Mouse (Mus musculus) midbrain, embryonic 12.5 days (tissue): Measurements from ENCODE around the gene Card10. TPM values are rescaled to one million over a fixed set of nuclear protein-coding genes. Genes with fewer than 3 reads are reported as not detected.
A peak's percentile ranks its signal among the peaks of the same experiment; 100 is the strongest.

Source experiments
- ATAC-seq: fragments of 200-750 bp; cut with Nextera tagmentation; 2 replicates; pipeline ENCODE4 v1.8.0; 2017; ENCODE audit warnings: low read depth, moderate TSS enrichment, moderate library complexity; ENCODE audit not compliant: low FRiP score
- H3K27ac ChIP-seq: fragments of 300-500 bp; sonication (generic); replicated peaks from 2 replicates; pipeline ENCODE4 v1.5.1; 2016; ENCODE audit warnings: mild to moderate bottlenecking
- H3K27me3 ChIP-seq: fragments of 300-500 bp; sonication (generic); 2 replicates; pipeline ENCODE4 v1.6.1; 2016; ENCODE audit warnings: mild to moderate bottlenecking
- H3K36me3 ChIP-seq: fragments of 300-500 bp; sonication (generic); 2 replicates; pipeline ENCODE4 v1.6.1; 2016
- H3K4me1 ChIP-seq: fragments of 300-500 bp; sonication (generic); 2 replicates; pipeline ENCODE4 v1.6.1; 2016
- H3K4me2 ChIP-seq: fragments of 300-500 bp; sonication (generic); replicated peaks from 2 replicates; pipeline ENCODE4 v1.6.1; 2016; ENCODE audit warnings: mild to moderate bottlenecking, moderate library complexity
- H3K4me3 ChIP-seq: fragments of 300-500 bp; sonication (generic); 2 replicates; pipeline ENCODE4 v1.5.1; 2016; ENCODE audit warnings: mild to moderate bottlenecking
- H3K9ac ChIP-seq: fragments of 300-500 bp; sonication (generic); replicated peaks from 2 replicates; pipeline ENCODE4 v1.6.1; 2016; ENCODE audit warnings: mild to moderate bottlenecking, moderate library complexity
- H3K9me3 ChIP-seq: fragments of 300-500 bp; sonication (generic); 2 replicates; pipeline ENCODE4 v1.6.1; 2016; ENCODE audit warnings: mild to moderate bottlenecking
- WGBS: fragments of 180-500 bp; shearing (Covaris S2); methylation state at CpG from one replicate; pipeline ENCODE4 v1.1.7; 2016; 5-methylcytosine and 5-hydroxymethylcytosine counted together
- polyA plus RNA-seq: library from polyadenylated mRNA; unstranded; fragments of >200 nt; fragmentation: Nextera tagmentation; extraction: Ambion mirVana; gene quantifications from 2 replicates; pipeline ENCODE4 v1.2.1, GENCODE M21; 2016

Card10 gene
- polyA plus RNA-seq, 1 experiment from 2014 or later, result 2.6 TPM

DNA sequence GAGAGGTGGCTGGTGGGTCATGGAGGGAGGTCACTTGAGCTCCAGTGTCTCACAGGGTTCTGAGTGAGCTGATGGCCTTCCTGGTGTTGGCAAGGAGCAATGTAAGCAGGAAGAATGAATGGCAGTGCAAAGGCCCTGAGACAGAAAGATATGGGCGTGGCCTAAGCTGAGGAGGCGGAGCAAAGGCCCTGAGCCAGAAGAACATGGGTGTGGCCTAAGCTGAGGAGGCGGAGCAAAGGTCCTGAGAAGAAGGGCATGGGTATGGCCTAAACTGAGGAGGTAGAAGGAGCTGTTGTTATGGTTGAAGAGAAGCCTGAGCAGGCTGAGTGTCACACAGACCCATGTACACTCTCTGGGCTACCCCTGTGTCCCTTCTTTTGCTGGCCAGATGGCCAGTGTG is 30.7 kb upstream of the Card10 start:
- Histone ChIP-seq H3K4me2 (no peak overlapping the region), H3K9ac (no peak overlapping the region), H3K36me3 (no peaks in the 10 kb centered on the region), H3K27me3 (peaks cover 9% of the 10 kb centered on the region), H3K4me1 (peaks cover 37% of the 10 kb centered on the region), H3K9me3 (0 out of 2 replicates have a peak, but pooled peaks cover 2% of the 10 kb centered on the region), H3K27ac (peak overlapping the region; percentile 77; the same call in 1 of the 2 replicates), H3K4me3 (no peak overlapping the region)
- no peak for ATAC-seq
- WGBS, result 94% methylated on average over 3 of the region's 3 CpGs

DNA sequence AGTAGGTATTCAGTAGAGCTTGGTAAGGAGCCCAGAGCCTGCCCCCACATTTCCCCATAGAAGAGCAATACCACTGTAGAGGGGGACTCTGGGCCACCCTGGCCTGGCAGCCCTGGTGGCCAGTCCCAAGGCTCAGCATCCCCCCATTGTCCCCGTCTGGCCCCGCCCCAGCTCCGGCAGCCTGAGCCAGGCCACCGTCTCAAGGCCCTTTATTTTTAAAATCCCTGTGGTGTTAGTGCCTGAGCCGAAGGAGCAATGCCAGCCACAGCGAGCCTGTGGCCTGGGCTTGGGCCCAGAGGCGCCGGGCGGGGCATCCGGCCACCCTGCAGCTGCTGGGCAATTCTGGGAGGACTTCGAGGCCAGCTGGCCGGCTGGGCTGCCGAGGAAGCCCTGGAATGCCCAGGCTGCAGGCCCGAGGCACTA is 29.9 kb upstream of the Card10 start:
- H3K4me1 ChIP-seq, result peaks cover 37% of the 10 kb centered on the region
- peak; percentile 73; the same call in 1 of the 2 replicates for ATAC-seq
- 10% methylated on average over 14 of the region's 14 CpGs for WGBS

DNA sequence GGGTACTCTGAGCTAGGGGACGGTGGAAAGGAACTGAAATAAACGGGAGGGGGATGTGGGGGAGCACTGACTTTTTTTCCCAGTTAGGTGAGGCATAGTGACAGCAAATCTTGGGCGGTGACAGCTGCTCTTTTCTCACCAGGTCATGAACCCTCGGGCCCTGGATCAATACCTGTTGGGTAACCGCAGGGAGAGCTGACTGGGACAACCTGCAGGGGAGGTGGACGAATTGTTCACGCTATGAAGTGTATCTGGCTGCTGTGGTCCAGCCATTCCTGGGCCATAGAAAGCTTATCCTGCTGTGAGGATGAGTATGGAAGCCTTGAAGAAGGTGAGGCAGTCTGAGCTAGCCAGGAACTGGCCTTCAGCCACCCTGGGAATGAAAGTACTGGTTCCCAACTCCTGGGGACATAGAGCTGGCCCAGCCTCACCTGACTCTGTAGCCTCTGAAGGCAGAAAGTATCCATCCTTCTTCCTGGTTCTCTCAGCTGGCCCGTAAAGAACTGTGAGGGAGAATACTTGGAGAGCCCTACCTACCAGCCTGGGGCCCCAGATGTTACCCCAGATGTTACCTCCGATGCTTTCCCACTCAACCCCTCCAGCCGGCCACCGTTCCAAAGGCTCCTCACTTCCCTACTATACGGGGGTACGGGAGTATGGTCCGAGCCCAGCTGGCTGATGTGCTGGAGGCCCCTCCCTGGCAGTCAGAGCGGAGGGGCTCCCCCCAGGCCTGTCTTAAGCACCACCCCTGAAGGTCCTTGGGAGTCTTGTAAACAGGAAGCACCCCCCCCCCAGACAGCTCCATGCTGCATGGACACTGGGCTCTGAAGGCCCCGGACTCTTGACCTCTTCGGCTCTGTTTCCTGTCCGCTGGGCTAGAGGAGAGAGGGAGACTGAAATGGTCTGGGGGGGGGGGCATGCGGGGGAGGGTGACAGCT is 29.1 kb upstream of the Card10 start:
- no peak overlapping the region for H3K4me3 ChIP-seq
- peaks cover 37% of the 10 kb centered on the region for H3K4me1 ChIP-seq
- peaks cover 25% of the 10 kb centered on the region for H3K27me3 ChIP-seq
- peak overlapping the region; percentile 77 for H3K27ac ChIP-seq
- H3K9me3 ChIP-seq, result 0 out of 2 replicates have a peak, but pooled peaks cover 2% of the 10 kb centered on the region
- H3K4me2 ChIP-seq, result no peak overlapping the region
- WGBS, result 57% methylated on average over 18 of the region's 19 CpGs
- ATAC-seq, result no peak
- no peak overlapping the region for H3K9ac ChIP-seq
- H3K36me3 ChIP-seq, result no peaks in the 10 kb centered on the region

More for the DNA sequence above, 29.9 kb upstream of the Card10 start:
- Histone ChIP-seq H3K9ac (0 out of 2 replicates have a peak overlapping the region, but pooled peaks have one; percentile 28), H3K9me3 (0 out of 2 replicates have a peak, but pooled peaks cover 2% of the 10 kb centered on the region), H3K27me3 (peaks cover 18% of the 10 kb centered on the region), H3K4me2 (peak overlapping the region; percentile 16), H3K4me3 (no peak overlapping the region), H3K27ac (peak overlapping the region; percentile 77), H3K36me3 (no peaks in the 10 kb centered on the region)

DNA sequence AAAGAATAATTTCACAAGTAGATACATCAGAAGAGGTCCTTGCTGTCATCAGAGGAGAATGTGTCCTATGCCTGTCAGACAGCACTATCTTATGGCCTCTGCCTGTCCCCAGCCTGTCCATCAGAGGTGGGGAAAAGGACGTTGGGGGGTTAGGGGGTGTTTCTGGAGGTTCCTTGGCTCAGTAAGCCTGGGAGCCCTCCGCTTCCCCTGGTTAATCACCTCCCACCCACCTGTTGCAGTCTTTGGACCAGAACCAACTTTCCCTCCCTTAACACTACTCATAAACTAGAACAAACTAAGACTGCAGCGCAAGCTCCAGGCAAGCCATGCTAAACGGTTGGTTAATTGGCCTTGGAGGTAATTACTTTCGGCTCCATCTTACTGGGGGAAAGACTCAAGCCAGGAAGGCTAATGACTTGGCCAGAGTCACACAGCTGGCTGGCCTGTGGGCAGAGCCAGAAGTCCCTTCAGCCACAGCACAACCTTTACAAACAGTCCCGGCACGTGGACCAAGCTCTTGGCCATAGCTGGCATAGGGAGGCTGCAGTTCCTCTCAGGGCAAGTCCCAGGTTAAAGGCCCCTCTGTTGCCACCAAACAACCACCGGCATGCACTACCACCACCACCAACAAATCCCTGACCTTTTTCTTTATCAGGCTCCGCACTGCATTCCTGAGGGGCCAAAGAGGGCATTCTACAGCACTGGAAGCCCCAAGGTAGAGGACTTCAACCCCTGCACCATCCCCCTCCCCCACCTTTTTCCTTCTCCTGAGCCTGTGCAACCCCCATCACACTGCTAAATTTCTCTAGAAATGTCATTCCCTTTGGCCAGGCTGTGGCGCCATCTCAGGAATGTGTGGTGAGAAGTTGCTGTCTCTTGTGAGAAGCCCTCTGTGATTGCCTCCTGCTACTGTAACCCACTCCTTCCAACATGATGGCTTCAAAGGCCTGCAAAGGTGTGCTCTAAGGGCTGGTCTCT is 28.2 kb upstream of the Card10 start:
- Histone ChIP-seq H3K9me3 (no peaks in the 10 kb centered on the region), H3K27ac (no peak overlapping the region), H3K27me3 (peaks cover 31% of the 10 kb centered on the region), H3K9ac (no peak overlapping the region), H3K4me3 (no peak overlapping the region), H3K4me1 (peaks cover 34% of the 10 kb centered on the region), H3K4me2 (no peak overlapping the region), H3K36me3 (no peaks in the 10 kb centered on the region)
- 77% methylated on average over 10 of the region's 10 CpGs for WGBS
- no peak for ATAC-seq

DNA sequence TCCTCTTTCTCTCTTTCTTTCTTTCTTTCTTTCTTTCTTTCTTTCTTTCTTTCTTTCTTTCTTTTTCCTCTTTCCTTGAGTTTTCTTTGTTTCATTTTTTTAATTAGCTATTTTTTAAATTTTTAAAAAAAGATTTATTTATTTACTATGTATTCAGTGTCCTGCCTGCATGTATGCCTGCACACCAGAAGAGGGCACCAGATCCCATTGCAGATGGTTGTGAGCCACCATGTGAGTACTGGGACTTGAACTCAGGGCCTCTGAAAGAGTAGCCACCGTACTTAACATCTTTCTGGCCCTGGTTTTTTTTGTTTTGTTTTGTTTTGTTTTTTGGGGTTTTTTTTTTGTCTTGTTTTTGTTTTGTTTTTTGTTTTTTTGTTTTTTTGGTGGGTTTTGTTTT is 26.8 kb upstream of the Card10 start:
- H3K4me2 ChIP-seq, result no peak overlapping the region
- WGBS, result 92% methylated on average over 1 of the region's 1 CpGs
- H3K4me1 ChIP-seq, result peaks cover 22% of the 10 kb centered on the region
- no peak for ATAC-seq
- no peaks in the 10 kb centered on the region for H3K9me3 ChIP-seq
- H3K27me3 ChIP-seq, result peaks cover 40% of the 10 kb centered on the region
- no peaks in the 10 kb centered on the region for H3K36me3 ChIP-seq
- no peak overlapping the region for H3K9ac ChIP-seq
- H3K27ac ChIP-seq, result no peak overlapping the region
- no peak overlapping the region for H3K4me3 ChIP-seq

DNA sequence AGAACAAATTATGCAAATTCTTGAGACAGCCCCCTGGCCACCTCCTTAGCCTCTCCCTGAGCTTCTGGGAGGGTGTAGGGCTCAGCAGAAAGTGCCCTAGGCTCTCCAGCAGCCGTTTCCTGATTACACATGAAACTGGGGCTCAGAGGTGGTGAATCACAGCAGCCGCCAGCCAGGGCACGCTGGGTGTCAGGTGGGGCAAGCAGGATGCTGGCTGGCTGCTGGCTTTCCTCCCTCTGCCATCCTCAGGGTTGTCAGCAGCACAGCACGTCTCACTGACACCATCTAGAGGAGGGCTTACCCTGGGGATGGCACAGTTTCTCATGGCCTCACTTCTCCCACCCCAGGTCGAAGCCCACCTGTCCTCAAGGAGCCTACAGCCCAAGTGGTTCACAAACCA is 25.5 kb upstream of the Card10 start:
- WGBS, result 33% methylated on average over 5 of the region's 5 CpGs

DNA sequence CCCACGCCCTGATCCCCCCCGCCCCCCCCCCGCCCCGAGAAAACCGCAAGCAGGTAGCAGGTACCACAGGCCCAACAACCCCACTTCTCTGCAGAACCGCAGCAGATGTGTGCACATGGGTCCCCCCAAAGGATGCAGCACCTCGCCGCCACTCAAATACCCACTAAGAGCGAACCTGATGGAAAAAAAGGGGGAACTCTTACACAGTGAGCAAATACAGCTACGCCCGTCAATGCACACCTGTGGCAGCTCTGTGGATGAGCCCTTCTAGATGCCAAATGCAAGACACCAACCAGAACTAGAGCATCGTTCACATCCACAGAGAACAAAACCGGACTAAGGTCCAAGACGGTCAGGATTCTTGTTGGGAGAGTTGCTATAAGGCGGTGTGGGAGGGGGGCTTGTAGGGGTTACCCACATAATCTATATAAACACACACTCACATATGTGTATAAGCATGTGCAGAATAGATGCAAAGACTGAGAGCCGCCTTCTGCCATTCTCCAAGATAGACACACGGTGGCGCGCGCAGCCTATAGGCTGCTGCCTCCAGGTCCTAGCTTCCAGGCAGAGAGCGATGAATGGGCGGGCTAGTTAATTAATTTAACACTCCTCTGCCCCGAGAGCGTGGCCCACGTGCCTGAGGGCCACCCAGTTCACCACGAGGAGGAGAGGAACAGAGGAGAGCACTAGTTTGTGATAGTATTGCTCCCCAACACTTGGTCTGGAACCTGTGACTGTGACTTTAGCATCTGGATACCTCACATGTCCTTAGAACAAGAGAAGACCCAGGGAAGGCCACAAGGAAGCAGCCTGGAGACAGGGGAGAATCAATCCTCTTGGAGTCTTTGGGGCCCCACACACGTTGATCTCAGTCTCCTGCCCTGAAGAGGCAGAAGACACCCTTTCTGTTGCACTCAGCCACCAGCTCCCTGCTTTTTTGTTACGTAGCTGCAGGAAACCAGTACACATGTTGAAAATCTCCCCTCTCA is 23.7 kb upstream of the Card10 start:
- 0 out of 2 replicates have a peak, but pooled peaks have one; percentile 38 for ATAC-seq
- WGBS, result 24% methylated on average over 28 of the region's 28 CpGs
- Histone ChIP-seq H3K9me3 (no peaks in the 10 kb centered on the region), H3K27ac (no peak overlapping the region), H3K9ac (no peak overlapping the region), H3K27me3 (peaks cover 39% of the 10 kb centered on the region), H3K4me1 (0 out of 2 replicates have a peak, but pooled peaks cover 2% of the 10 kb centered on the region), H3K4me3 (no peak overlapping the region), H3K36me3 (no peaks in the 10 kb centered on the region), H3K4me2 (no peak overlapping the region)

More for the DNA sequence above, 25.5 kb upstream of the Card10 start:
- no peak overlapping the region for H3K4me2 ChIP-seq
- no peak overlapping the region for H3K27ac ChIP-seq
- no peaks in the 10 kb centered on the region for H3K36me3 ChIP-seq
- peaks cover 17% of the 10 kb centered on the region for H3K4me1 ChIP-seq
- no peaks in the 10 kb centered on the region for H3K9me3 ChIP-seq
- no peak overlapping the region for H3K9ac ChIP-seq
- no peak for ATAC-seq
- H3K27me3 ChIP-seq, result peaks cover 40% of the 10 kb centered on the region
- no peak overlapping the region for H3K4me3 ChIP-seq

DNA sequence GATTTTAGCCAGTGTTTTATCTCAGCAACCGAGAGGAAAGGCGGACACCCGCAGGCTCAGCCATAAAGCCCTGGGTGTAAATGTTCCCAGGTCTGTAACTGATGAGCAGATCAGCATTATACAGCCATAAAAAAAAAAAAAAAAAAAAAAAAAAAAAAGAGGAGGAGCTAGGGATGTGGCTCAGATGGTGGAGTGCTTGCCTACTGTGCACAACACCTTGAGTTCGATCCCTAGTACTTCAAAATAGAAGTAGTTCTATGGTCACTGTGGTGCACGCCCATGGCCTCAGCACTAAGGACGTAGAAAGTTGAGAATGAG is 13.2 kb upstream of the Card10 start:
- no peaks in the 10 kb centered on the region for H3K36me3 ChIP-seq
- H3K4me1 ChIP-seq, result no peaks in the 10 kb centered on the region
- no peak overlapping the region for H3K27ac ChIP-seq
- H3K27me3 ChIP-seq, result peaks cover 5% of the 10 kb centered on the region
- no peak overlapping the region for H3K4me2 ChIP-seq
- 76% methylated on average over 6 of the region's 6 CpGs for WGBS
- H3K9ac ChIP-seq, result no peak overlapping the region
- H3K4me3 ChIP-seq, result no peak overlapping the region
- no peaks in the 10 kb centered on the region for H3K9me3 ChIP-seq
- no peak for ATAC-seq

DNA sequence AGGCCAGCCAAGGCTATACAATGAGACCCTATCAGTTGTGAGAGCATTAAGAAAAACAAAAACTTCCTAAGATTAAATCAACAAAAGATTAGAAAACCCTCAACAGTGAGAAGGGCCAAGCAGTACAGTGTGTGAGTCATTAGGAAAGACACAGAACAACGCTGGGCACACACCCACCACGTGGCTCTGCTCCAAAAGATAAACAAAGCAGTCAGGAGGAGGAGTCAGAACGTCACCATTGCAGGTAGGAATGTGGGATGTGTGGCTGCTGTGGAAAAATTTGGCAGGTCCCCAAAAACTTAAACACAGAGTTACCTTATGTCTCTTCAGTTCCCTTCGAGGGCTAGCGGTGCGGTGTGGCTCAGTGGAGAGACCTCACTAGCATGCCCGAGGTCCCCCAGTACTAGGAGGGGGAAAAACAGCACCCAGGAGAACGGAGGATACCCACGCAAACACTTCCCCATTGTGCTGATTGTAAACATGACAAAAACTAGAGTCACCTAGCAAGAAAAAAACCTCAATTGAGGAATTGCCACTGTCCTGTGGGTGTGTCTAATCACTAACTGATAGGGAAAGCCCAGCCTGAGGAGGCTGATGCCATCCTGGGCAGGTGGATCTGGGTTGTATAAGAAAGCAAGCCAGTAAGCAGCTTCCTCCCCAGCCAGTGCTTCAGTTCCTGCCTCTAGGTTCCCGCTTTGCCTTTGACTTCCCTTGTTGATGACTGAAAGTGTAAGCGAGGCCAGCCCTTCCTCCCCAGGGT is 12.7 kb upstream of the Card10 start:
- Histone ChIP-seq H3K27ac (no peak overlapping the region), H3K4me2 (no peak overlapping the region), H3K36me3 (no peaks in the 10 kb centered on the region), H3K4me3 (no peak overlapping the region), H3K27me3 (peaks cover 4% of the 10 kb centered on the region), H3K9ac (no peak overlapping the region), H3K9me3 (no peaks in the 10 kb centered on the region), H3K4me1 (no peaks in the 10 kb centered on the region)
- 64% methylated on average over 11 of the region's 11 CpGs for WGBS
- no peak for ATAC-seq

DNA sequence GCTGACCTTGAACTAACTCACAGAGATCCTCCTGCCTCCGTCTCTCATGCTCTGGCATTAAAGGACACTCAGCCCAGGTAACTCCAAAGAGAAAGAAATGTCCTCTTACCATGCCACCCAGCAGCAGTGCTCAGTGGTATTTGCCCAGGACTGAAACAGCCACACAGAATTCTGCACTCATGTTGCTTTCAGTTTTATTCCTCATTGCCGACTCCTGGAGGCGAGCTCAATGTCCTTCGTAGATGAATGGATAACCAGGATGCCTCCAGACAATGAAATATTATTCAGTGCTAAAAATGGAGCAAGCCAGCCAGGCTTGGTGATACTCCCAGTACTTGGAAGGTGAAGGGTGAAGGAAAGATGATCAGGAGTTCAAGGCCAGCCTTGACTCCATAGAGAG is 10.8 kb upstream of the Card10 start:
- 95% methylated on average over 4 of the region's 4 CpGs for WGBS
- Histone ChIP-seq H3K27ac (no peak overlapping the region), H3K4me2 (no peak overlapping the region), H3K9ac (no peak overlapping the region), H3K4me1 (no peaks in the 10 kb centered on the region), H3K36me3 (no peaks in the 10 kb centered on the region), H3K27me3 (peaks cover 5% of the 10 kb centered on the region; the same call in 1 of the 2 replicates), H3K4me3 (no peak overlapping the region), H3K9me3 (no peaks in the 10 kb centered on the region)
- no peak for ATAC-seq
